Mouse (Mus musculus): ENCODE results near the gene Pla2g16.
A peak's percentile ranks its signal among the peaks of the same experiment; 100 is the strongest.

Pla2g16 gene

DNA sequence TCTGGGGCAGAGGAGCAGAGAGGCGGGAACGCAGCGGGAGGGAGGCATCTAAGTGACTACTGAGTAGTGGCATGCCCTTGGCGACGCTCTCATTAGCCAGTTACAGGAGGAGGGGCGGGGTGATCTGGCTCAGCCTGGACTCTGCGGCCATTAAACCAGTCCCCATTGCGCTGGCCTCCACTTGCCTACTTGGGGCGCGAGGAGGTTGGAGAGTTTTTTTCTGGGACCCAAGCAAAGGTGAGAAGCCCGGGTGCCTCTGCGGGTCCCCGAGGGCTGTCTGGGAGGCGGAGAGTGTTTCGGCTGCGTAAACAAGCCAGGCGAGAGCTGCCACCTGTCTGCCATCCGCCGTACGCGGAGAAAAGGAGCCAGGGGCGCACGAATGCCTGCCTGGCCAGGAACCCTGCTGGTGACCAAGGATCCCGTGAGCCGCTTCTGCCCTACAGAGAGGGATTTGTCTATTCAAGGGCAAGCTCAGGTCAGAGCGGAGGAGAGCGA lies at the start of gene Pla2g16:
Gene Pla2g16, plus strand, starts transcription at position 132 of the 495 bp plus-strand sequence.
- peak; percentile 80 for DNase-seq (ENCODE audit: low spot score)

DNA sequence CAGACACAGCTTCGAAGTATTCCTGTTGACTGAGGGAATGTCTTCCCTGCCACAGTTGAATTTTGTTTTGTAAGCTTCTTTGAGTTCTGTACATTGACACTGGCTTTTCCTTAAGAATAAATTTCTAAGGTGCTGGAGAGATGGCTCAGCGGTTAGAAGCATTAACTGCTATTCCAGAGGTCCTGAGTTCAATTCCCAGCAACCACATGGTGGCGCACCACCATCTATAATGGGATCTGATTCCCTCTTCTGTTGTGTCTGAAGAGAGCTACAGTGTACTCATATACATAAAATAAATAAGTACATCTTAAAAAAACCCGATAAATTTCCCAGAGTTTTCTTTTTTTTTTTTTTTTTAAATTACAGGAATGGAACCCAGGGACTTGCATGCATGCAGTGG lies 49.2 kb upstream of the Pla2g16 start:
- DNase-seq (ENCODE audit: low spot score), result no peak

DNA sequence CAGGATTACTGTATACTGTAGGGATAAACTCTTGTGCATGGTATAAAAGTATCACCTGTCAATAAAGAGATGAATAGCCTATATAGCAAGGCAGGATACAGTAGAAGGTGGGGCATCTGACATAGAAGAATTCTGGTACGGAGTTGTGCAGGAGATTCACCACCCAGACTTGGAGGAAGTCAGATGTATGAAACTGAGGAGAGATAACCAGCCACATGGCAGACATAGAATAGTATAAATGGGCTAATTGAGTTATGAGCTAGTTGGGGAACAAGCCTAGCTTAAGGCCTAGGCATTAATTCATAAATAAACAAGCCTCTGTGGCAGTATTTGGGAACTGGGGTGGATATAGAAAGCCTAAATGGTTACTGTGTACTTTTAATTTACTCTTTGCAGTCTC lies 40.8 kb upstream of the Pla2g16 start:
- DNase-seq (ENCODE audit: low spot score), result no peak

DNA sequence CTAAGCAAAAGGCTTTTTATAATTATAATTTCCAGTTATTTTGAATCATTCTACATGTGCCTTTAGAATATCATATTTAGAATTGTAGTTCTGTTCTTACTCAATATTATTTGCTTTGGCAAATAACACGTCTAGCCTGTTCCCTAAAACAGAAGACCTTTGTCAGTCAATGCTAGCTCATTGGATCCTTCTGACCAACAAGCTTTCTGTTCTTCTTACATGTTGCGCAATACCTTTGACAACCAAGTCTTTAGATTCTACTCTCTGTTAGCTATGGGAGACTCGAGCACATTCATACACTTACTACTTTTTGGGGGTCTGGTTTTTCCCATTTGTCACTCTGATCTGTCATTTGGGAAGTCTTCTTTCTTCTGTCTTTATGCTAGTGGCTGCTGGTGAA lies 35.6 kb upstream of the Pla2g16 start:
- DNase-seq (ENCODE audit: low spot score), result no peak

DNA sequence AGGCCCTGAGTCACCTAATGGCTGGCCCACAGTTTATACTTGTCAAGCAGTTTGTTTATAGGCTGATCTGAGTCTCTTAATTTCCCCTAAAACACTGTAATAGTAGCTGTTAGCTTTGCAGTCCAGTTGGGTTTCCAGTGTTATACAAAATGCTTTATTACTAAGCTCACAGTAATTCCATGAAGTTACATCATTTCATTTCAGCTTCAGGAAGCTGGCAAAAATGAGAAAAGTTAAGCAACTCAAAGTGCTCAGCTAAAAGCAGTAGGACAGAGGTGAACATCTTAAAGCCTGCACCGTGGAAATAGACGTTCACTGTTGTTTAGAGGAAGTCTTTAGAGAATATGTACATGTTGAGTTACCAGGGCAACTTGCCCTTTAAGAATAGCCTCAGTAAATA lies 34.4 kb upstream of the Pla2g16 start:
- no peak for DNase-seq (ENCODE audit: low spot score)

DNA sequence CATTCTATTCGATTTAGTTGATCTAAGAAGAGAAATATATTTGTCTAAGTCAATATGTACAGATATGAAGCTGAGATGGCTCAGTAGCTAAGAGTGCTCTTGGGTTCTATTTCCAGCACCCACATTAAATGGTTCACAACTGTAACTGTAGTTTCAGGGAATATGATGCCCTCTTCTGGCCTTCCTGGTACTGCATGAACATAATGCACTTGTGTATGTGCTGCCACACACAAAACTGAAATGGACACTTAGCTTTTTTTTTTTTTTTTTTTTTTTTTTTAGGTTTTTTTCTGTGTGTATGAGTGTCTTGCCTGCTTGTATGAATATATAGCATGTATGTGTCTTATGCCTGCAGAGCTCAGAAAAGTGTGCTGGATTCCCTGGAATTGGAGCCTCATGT lies 34.0 kb upstream of the Pla2g16 start:
- DNase-seq (ENCODE audit: low spot score), result no peak

DNA sequence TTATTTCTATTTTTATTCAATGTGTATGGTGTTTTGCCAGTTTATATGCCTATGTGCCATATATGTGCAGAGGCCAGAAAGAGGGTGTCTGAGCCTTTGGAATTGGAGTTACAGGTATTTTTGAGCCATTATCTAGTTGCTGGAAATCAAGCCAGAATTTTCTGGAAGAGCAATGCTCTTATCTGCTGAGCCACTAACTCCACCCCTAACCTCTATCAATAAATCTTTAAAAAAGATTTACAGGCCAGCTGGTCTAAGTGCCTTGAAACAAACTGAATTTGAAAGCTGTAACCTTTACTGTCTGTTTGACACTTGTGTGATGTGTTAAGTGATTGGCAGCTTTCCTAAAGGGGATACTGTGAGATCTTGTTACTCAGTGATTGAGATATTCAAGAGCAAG lies 33.5 kb upstream of the Pla2g16 start:
- no peak for DNase-seq (ENCODE audit: low spot score)

DNA sequence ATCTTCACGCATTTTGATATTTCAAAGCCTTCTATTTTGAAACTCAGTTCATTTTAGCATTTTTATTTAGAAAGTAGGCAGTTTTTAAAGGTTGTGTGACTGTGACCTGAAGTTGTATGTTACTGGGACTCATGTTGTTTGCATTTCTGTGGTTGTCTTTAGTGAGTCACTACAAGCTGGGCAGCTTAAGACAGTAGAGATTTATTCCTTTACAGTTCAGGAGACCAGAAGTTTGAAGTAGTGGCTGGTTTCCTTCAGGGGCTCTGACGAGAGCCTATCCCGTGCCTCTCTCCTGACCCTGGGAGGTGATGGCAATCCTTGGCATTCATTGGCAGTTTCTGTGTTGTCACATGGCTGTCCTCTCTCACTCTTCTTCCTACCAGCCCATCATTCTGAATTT lies 32.4 kb upstream of the Pla2g16 start:
- DNase-seq (ENCODE audit: low spot score), result no peak

DNA sequence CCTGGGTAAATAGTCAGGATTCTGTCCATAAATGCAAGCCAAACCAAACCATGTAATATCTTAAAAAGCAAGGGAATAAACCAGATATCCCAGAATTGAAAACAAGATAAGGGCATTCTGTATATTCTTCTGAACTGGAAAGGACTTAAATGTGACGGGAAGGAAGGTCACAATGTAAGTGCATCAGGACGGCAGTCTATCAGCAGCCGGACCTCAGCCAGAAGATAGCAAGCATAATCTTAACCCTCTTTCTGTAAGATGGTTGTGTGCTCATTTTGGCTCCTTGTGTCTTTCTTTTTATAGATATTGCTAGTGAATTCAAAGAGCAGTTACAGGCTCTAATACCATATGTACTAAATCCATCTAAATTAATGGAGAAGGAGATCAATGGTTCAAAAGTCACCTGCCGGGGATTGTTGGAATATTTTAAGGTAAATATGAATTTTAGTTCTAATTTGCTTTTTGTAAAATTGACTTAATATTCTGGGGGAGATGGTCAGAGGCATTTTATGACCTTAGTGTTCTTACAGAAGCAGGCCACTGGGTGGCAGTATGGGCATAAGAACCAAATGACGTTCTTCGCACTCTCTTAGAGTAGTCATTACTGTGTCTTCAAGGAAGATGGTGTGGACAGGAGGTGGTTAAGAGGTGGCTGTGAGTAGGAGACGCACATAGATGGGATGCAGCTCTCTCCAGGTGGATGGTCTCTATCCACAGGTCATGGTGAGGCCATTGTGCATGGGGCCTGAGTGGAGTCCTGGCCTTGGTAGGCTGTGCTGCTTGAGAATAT lies 28.4 kb upstream of the Pla2g16 start:
- peak; percentile 59 for DNase-seq (ENCODE audit: low spot score)

DNA sequence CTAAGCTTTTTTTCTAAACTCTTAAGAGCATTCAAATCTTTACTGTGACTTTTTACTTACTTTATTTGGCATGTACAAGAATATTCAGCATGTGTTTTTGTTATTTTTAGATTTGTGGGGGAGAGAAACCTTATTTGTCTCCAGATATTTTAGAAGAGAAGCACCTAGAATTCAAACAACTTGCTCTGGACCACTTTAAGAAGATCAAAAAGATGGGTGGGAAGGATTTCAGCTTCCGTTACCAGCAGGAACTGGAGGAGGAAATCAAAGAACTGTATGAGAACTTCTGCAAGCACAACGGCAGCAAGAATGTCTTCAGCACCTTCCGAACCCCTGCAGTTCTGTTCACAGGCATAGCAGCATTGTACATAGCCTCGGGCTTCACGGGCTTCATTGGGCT lies 25.4 kb upstream of the Pla2g16 start:
- no peak for DNase-seq (ENCODE audit: low spot score)

DNA sequence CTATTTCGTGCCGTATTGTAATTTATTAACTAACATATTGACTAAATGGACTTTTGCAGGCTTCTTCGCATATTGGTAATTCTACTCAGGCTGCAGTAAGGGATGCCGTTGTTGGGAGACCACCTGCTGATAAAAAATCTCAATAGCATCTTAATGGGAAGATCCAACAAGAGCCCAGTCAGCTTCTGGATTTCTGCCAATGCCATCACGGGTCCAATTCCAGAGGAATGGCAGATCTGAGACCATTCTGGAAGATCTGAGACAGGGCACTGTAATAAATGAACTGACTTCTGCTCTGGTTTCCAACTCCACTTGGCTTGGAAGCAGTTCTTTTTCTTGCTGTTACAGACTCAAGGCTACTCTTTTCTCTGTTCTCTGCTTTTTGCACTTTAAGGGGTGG lies 23.4 kb upstream of the Pla2g16 start:
- DNase-seq (ENCODE audit: low spot score), result no peak

DNA sequence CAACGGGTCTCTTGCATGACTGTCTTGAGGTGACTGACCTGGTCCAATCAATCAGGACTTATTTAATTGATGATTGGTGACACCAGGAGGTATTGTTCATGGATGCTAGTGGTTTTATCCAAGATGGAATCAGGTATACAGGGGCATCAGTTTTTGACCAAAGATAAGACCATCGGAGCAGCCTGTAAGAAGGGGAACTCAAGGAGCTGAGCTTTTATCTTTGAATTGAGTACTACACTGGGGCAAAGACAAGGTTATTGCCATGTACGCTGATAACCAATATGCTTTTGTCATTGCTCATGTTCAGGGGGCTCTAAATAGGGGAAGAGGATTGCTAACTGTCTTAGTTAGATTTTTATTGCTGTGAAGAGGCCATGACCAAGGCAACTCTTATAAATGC lies 8.3 kb upstream of the Pla2g16 start:
- no peak for DNase-seq (ENCODE audit: low spot score)

DNA sequence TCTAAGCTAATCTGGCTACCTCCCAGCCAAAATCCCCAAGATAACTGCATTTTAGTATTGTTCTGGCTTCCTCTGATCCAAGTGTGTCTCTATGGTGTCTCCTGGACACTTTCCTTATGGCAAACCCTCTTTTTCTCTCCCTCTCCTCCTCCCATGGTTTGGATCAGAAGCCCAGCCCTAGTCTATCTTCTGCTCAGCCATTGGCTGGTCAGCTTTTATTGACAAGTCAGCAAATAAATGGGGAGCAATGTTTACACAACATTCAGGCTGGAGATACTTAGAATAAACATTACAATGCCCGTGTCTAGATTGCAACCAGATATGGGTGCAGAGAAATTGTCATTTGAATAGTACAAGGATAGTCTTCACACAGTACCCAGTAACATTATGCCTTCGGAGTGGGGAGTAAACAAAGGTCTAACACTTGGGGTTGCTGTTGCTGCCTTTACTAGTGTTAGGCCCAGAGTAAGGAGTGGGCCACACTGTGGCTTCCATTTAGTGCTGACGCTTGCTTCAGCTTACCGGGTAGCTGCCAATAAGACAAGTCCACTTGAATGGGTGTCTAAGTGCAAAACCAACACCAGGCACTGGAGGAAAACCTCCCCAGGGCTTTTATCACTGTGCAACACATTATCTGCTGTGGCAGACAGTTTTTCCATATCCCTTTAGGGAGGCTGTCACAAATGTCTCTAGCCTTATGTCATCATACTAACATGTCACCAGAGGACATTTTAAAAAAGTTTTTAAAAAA lies 5.5 kb upstream of the Pla2g16 start:
- peak; percentile 78 for DNase-seq (ENCODE audit: low spot score)

DNA sequence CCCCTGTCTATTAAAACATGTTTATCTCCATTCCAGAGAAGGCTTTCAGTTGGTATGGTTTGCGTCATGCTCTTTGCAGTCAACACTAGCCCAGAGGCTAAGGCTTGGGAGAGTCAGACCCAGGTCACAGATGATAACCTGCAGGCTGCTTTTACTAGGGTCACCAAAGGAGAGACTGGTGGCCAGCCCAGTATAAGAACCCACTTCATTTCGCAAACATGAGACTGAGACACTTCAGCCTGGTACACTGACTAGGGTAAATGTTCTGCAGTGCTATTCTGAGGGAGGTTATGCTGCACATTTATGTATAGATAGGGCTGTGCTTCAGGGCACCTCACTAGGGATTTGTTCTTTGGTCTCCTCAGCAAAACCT lies 5.0 kb upstream of the Pla2g16 start:
- no peak for DNase-seq (ENCODE audit: low spot score)

DNA sequence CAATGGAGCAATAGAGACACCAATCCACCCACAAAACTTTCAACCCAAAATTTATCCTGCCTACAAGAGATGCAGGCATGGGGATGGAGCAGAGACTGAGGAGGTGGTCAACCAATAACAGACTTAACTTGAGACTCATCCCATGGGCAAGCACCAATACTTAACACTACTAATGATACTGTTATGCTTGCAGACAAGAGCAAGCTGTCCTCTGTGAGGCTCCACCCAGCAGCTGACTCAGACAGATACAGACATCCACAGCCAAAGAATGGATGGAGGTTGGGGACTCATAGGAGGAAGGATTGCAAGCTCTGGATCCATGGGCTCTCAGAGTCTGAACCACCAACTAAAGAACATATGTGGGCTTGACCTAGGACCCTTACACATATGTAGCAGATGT lies 3.8 kb upstream of the Pla2g16 start:
- peak; percentile 50 for DNase-seq (ENCODE audit: low spot score)

DNA sequence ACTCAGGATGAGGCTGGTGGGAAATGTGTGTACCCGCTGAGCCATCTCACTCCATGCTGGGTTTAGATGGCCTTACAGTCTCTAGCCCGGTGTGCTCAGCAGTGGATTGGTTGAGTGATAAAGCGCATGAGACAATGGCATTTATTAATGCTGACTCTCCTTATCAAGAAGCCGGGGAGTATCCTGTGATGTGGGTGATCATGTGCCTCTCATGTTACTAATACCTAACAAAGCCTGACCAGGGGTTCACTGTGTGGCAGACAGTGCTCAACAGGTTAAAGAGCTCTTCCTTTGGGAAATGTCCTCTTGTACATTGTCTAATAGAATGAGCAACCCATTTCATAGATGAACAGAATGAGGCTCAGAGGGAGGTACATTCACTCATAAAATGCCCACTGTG lies 2.4 kb upstream of the Pla2g16 start:
- DNase-seq (ENCODE audit: low spot score), result peak; percentile 19

DNA sequence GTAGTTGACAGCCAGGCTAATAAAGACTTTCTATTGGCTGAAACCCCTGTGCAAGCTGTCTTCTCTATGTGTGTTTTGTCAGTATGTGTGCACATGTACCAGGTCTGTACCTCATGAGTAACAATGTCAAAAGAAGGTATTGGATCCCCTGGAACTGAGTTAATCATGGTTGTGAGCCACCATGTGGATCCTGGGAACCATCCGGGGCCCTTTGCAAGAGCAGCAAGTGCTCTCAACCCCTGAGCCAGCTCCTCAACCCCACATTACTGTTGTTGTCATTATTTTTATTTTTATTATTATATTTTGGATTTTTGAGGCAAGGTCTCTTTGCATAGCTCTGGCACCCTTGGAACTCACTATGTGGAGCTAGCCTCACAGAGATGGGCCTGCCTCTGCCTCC lies 618 bp upstream of the Pla2g16 start:
- DNase-seq (ENCODE audit: low spot score), result no peak

DNA sequence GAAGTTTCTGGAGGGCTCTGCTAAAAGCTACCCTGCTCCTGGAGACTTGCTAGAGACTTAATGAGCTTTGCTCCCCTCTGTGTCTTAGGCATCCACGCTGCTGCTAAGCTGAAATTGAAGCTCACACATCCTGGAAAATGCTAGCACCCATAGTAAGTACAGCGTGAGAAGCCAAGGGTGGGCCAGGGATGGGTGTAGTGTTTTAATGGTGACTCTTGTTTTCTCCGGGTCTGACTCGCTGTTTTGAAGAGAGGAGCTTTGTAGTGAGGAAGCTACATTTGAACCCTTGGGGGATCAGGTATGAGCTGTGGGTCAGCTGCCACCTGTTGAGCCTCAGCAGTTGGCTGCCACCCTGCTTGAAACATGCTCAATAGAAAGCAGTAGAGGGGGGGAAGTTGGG lies 585 bp downstream of the Pla2g16 start:
- peak; percentile 33 for DNase-seq (ENCODE audit: low spot score)

DNA sequence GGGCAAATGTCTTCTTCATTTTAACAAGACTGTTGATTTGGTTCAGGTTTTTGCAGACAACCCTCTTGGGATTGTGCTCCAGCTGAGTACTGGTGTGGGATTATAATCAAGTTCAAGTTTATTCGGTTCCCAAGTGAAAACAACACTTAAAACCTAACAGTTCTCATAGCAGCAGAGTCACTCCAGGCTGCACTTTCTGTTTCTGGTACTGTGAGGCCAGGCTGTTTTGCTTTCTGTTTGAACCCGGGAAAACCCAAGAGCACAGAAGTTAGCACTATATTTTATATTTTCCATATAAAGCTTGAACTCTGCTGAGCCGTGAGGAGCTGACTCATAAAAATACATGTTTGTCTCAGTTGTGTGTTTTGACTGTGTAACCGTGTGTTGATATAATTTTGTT lies 1.4 kb downstream of the Pla2g16 start:
- DNase-seq (ENCODE audit: low spot score), result no peak

DNA sequence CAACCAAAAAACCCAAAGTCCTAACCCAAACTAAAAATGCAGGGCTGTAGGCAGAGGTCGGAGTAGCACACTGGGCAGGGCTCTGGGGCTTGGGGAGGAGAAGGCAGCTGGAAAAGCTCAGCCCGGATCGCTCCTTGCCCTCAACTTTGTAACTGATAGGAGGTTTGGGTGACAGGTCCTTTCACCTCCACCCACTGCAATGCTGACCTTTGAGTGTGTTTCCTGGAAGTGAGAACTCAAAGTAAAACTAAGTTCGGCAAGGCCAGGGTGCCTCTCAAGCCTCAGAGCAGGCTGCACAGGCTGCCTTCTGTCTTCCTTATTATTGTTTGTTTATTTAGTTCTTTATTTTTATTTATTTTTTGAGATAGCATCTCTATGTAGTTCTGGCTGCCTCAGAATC lies 2.7 kb downstream of the Pla2g16 start:
- no peak for DNase-seq (ENCODE audit: low spot score)

DNA sequence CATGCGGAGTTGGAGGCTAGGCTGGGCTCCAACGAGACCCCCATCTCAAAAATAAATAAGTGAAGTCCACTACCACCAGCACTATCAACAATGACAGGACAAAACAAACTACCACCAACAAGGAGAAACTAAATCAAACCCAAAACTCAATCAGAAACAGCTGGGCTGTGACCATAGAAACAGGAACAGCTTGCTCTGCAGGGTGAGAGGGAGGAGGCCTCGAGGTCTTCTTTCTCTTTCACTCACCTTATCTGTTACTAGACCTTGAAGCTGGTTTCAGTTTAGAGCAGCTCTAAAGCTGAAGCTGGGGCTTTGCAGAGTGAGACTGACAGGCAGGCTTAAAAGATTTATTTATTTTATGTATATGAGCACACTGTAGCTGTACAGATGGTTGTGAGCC lies 4.2 kb downstream of the Pla2g16 start:
- DNase-seq (ENCODE audit: low spot score), result no peak

DNA sequence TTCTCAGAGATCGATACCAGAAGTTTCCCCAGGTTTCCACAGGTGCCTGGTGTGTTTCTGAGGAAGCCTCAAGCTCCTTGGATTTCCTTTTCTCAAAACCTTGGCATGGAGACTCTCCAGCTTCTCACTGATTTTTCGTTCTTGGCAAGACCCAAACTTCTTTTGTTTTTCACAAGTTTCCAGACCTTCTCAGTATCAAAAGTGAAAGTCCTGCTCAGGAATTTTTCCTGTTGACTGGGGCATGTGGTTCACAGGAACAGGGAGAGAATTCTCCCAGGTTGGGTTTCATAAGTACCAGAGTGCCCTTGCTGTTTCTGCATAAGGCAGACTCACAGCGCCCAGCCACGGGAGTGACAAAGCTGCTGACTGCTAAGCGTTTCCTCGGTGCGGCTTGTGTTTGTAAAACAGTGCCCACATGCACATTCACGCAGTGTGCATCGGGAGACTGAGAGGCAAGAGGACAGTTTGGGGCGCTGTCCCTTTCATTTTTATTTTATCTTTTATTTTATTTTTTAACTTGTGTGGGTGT lies 5.4 kb downstream of the Pla2g16 start:
- DNase-seq (ENCODE audit: low spot score), result no peak

DNA sequence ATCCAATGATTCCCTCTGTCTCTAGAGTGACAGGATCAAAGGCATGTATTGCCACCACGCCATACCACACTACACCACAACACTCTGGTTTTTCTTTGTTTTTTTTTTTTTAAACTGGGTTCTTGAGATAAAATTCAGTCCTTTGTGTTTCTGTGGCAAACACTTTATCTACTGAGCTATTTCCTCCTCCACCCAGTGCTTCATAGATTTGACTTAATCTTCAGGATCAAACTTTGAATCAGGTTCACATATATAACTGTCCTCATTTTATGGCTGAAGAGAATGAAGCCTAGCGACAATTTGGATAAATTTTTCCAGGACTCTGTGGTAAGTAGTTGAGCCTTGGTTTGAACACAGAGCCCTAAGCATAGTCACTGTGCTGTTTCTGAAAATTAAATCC lies 6.4 kb downstream of the Pla2g16 start:
- no peak for DNase-seq (ENCODE audit: low spot score)
